Mouse (Mus musculus): ENCODE results near the gene Wdfy1.

GRCm38 (mm10) chr1:79741002-79741401 is 34.9 kb downstream of the Wdfy1 start:
- TF ChIP-seq POLR2A (IDR thresholded peaks at IDR 0.05; ENCODE audit: borderline replicate concordance, control insufficient read depth, low read depth, low read length) (no peak), CTCF (IDR thresholded peaks at IDR 0.05; ENCODE audit: control insufficient read depth, insufficient read depth, low read length) (no peak)

Data from bone marrow, adult 2 months (tissue).